Mouse (Mus musculus) effector memory CD4-positive, alpha-beta T cell, adult 7 months (primary cell): Measurements from ENCODE around the gene Ube2m. TPM values are rescaled to one million over a fixed set of nuclear protein-coding genes. Genes with fewer than 3 reads are reported as not detected.

Experiments
- polyA plus RNA-seq: library from polyadenylated mRNA; unstranded; fragments of 100-300 nt; shearing (Covaris generic); gene quantifications from one replicate; pipeline ENCODE4 v1.2.1, GENCODE M21; 2017

Ube2m gene
- polyA plus RNA-seq, result 140 TPM

GRCm38 (mm10) chr7:13037901-13038555 is at the start of gene Ube2m:
TSS of gene Ube2m (minus strand) at chr7:13038275.

GRCm38 (mm10) chr7:13054287-13055010 is 16.4 kb upstream of the Ube2m start, which contains the start of gene Mzf1:
TSS of gene Mzf1 (minus strand) at chr7:13054764.

DNA sequence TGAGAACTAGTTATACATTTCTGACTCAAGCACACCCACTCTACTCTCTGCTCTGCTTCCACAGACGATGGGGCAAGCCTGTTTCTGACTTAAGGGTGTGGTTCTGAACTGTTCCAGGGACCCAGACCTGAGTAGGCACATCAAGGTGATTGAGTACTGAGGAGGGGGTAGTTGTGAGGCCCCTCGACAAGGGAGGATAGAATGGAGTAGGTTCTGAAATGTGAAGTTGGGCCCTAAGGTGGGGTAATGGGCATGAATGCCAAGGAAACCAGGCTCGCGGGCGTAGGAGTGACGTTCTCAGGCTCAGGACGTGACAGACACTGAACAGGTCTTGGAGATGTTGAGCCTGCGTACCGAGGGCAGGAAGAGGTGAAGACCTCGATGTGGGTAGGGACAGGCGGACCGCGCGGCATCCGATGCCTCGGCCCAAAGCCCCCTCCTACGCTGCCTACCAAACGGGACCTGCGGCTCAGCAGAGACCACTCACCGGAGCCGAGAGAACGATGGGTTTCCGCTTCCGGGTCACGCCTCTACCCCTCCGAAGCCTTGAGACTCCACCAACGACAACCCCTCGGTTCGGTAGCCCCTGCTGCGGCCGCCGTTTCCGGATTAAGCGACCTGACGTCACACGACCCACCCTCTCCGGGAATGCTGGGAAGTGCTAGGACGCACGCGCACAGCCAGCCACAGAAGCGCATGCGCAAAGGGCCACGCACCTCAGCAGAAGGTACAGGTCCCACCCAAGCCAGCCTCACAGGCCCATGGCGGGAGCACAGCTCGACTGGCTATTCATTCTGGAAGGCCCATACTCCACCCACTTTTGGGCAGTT is 3.7 kb downstream of the Ube2m start, which contains the start of gene Chmp2a:
Gene Chmp2a, minus strand, starts transcription at position 660 of the 830 bp plus-strand sequence.

DNA sequence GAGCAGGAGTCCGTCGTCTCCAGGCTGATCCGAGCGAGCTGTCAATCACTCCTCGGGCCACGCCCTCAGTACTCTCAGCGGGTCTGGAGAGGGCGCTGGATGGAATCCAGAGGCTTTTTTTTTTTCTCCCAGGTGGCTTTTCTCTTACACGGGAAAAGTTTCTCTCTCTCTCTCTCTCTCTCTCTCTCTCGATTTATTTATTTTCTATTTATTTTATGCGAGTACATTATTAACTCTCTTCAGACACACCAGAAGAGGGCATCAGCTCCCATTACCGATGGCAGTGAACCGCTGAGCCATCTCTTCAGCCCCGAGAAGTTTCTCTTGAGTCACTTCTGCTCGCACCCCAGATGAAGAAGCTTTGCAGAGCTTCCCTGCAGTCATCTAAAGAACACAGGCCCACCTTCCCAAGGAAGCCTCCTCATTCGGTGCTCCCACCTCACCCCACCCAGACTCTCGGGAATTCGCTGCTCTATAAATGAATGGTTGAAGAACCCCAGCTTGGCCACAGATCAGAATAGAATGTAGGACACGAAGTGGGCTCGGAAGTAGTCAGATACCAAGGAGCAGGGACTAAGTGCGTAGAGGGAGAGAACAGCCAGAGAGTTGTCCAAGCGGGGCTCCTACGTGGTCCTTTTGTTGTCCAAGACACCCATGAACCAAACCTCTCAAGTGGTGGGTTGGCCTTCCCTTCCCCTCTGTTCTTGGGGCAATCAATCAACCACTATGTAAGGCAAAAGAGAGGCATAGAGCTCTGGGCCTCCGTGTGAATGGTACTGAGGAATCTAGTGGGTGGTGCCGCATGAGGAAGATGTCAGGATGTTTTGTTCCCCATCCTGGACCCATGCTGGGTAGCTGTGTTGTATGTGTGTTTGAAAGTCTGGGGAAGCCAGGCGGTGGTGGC is 27.8 kb downstream of the Ube2m start, which contains the start of gene Zbtb45:
Gene Zbtb45, minus strand, starts transcription at position 30 of the 904 bp plus-strand sequence.

DNA sequence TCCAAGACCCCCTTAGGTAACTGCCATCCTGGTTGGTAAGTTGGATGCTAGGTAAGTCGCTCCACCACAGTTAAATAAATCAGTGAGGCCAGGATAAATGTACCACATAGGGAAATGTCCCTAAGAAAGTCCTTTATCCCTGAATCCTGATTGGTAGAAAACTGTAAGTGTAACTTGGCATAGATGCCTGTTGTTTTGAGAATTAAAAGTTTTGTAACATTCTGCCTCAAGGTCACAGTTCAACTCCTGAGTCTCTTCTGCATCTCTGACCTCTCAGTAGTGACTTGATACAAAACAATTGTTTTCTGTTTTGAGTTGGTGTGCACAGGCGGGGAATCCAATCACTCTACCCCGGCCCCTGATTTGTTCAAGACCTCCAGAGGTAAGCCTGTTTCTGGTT is 39.2 kb downstream of the Ube2m start, which contains the start of gene Trim28:
Gene Trim28, plus strand, starts transcription at position 264 of the 400 bp plus-strand sequence.

DNA sequence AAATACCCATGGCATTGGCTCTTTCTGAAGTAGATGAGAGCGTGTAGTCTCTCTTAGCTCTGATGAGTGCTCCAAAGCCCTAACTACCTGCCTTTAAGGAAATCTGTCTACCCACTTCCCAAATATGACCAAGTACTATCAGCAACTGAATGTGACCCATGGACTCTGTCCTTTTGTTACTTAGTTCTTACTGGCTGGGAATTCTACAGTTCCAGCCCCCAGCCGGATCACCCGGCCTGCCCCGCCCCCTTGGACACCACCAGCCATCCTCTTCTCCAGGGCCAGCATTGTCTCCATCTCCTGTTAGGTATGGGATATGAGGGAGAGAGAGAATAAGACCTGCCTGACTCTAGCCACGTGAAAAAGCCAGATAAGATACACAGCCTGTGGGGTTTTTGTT is 40.0 kb downstream of the Ube2m start, which contains the start of gene Slc27a5:
Gene Slc27a5, minus strand, starts transcription at position 140 of the 400 bp plus-strand sequence.

Other genes with a start within 250 kb of the Ube2m start
- 14.1 TPM for gene Zscan18, start 234.6 kb downstream of the Ube2m start, polyA plus RNA-seq
- 6.6 TPM for gene Zfp329, start 219.4 kb downstream of the Ube2m start, polyA plus RNA-seq
- gene Zfp110, start 203.5 kb downstream of the Ube2m start, polyA plus RNA-seq, result 97.7 TPM
- 0.33 TPM for gene Zfp128, start 157.1 kb downstream of the Ube2m start, polyA plus RNA-seq
- gene Zscan22, start 140.5 kb downstream of the Ube2m start, polyA plus RNA-seq, result 6.1 TPM
- 1,064 TPM for gene Rps5, start 116.0 kb downstream of the Ube2m start, polyA plus RNA-seq
- 0.16 TPM for gene Rnf225, start 110.9 kb downstream of the Ube2m start, polyA plus RNA-seq
- 1.0 TPM for gene Zfp324, start 72.4 kb downstream of the Ube2m start, polyA plus RNA-seq
- 4.5 TPM for gene Zfp446, start 60.4 kb downstream of the Ube2m start, polyA plus RNA-seq
- 0.96 TPM for gene Slc27a5, start 40.1 kb downstream of the Ube2m start, polyA plus RNA-seq
- 88.3 TPM for gene Trim28, start 39.2 kb downstream of the Ube2m start, polyA plus RNA-seq
- gene Zbtb45, start 28.2 kb downstream of the Ube2m start, polyA plus RNA-seq, result 5.0 TPM
- gene Chmp2a, start 3.5 kb downstream of the Ube2m start, polyA plus RNA-seq, result 170 TPM
- gene Mzf1, start 16.5 kb upstream of the Ube2m start, polyA plus RNA-seq, result 0.67 TPM
- gene Vmn1r85, start 56.9 kb upstream of the Ube2m start, polyA plus RNA-seq, result 0.06 TPM
- 0.06 TPM for gene Vmn1r86, start 81.6 kb upstream of the Ube2m start, polyA plus RNA-seq
- not detected for gene Vmn1r87, start 101.9 kb upstream of the Ube2m start, polyA plus RNA-seq
- 0.13 TPM for gene Vmn1r88, start 121.3 kb upstream of the Ube2m start, polyA plus RNA-seq
- gene Vmn1r89, start 174.7 kb upstream of the Ube2m start, polyA plus RNA-seq, result not detected
- 14.0 TPM for gene Lig1, start 239.0 kb upstream of the Ube2m start, polyA plus RNA-seq
- 1.6 TPM for gene Zswim9, start 240.4 kb upstream of the Ube2m start, polyA plus RNA-seq